Mouse (Mus musculus) brain, embryonic 14.5 days (tissue): ENCODE measurements around the gene Abcg4.

ENCODE experiments used
- CTCF ChIP-seq: fragments of 200-500 bp; IDR thresholded peaks from 2 replicates; pipeline ENCODE4 v1.5.1; 2012; ENCODE audit warnings: inconsistent platforms, mild to moderate bottlenecking, moderate library complexity, borderline replicate concordance; ENCODE audit not compliant: insufficient read depth, insufficient read length; ENCODE audit errors: extremely low read depth
- POLR2A ChIP-seq: fragments of 200-500 bp; IDR thresholded peaks from 2 replicates; pipeline ENCODE4 v1.6.1; 2012; ENCODE audit warnings: mild to moderate bottlenecking, inconsistent platforms, borderline replicate concordance; ENCODE audit not compliant: poor library complexity, insufficient read depth, insufficient read length, severe bottlenecking; ENCODE audit errors: extremely low read depth

- TF ChIP-seq CTCF: no peak
- no peak for TF ChIP-seq POLR2A
These were observed 20.9 kb downstream of the Abcg4 start for GRCm38 (mm10) chr9:44267319-44268026.
